Mouse (Mus musculus) embryo, embryonic 10 days (tissue): ENCODE data around the gene AW822073.
"Not testable (repeated sequence)": the region's sequence is repeated elsewhere in the genome, so short reads cannot be mapped to it uniquely, and the experiment has no call there.

Experiments
- DNase-seq: peaks from one replicate; pipeline ENCODE4 v3.0.0-alpha.2; 2015; ENCODE audit warnings: low spot score

AW822073 gene

GRCm38 (mm10) chr10:58221571-58221970 lies 3.2 kb downstream of the AW822073 start:
- not testable (repeated sequence) for DNase-seq

GRCm38 (mm10) chr10:58220726-58221125 lies 4.0 kb downstream of the AW822073 start:
- DNase-seq: no peak

- no peak for DNase-seq
These were observed 7.4 kb downstream of the AW822073 start for GRCm38 (mm10) chr10:58217366-58217765.

- no peak for DNase-seq
These were observed 9.4 kb downstream of the AW822073 start for GRCm38 (mm10) chr10:58215353-58215752.

GRCm38 (mm10) chr10:58214934-58215333 lies 9.8 kb downstream of the AW822073 start:
- DNase-seq: no peak

- DNase-seq: no peak
These were observed 10.2 kb downstream of the AW822073 start for GRCm38 (mm10) chr10:58214497-58214896.

- no peak for DNase-seq
These were observed 12.5 kb downstream of the AW822073 start for GRCm38 (mm10) chr10:58212230-58212629.

GRCm38 (mm10) chr10:58211213-58211612 lies 13.5 kb downstream of the AW822073 start:
- no peak for DNase-seq

- no peak for DNase-seq
These were observed 14.2 kb downstream of the AW822073 start for GRCm38 (mm10) chr10:58210514-58210913.

GRCm38 (mm10) chr10:58209710-58210467 lies 14.8 kb downstream of the AW822073 start:
- DNase-seq: no peak

GRCm38 (mm10) chr10:58206639-58207404 lies 17.9 kb downstream of the AW822073 start:
- DNase-seq: no peak

- no peak for DNase-seq
These were observed 18.7 kb downstream of the AW822073 start for GRCm38 (mm10) chr10:58205986-58206385.
